Mouse (Mus musculus) thymus, adult 2 months (tissue): ENCODE results near the gene Atp7b.

ENCODE experiments used
- CTCF ChIP-seq: fragments of 200-500 bp; IDR thresholded peaks from 2 replicates; pipeline ENCODE4 v1.5.1; 2012; ENCODE audit warnings: mild to moderate bottlenecking, control low read depth, low read length, moderate library complexity, borderline replicate concordance; ENCODE audit not compliant: control insufficient read depth, poor library complexity, insufficient read depth; ENCODE audit errors: extremely low read depth
- POLR2A ChIP-seq: fragments of 200-500 bp; IDR thresholded peaks from 2 replicates; pipeline ENCODE4 v1.6.1; 2012; ENCODE audit warnings: mild to moderate bottlenecking, low read length, control low read depth, moderate library complexity; ENCODE audit not compliant: control insufficient read depth, poor library complexity, insufficient read depth; ENCODE audit errors: extremely low read depth

DNA sequence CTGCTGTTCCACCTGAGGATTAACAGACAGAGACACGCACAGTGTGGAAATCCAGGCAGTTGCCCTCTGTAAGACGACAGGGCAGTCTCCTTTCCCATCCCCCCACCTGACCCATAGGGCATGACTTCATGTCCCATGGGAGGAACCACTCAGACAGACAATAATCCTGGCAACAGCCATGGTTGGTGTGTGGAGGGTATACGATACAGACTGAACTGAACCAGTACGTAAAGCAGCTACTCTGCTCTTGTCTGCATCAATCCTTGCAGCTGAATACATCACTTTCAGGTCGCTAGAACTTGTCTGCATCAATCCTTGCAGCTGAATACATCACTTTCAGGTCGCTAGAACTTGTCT is 20.0 kb downstream of the Atp7b start:
- TF ChIP-seq CTCF (no peak), POLR2A (no peak)
